Mouse (Mus musculus): ENCODE measurements around the gene Runx1. TPM values are rescaled to one million over a fixed set of nuclear protein-coding genes. Genes with fewer than 3 reads are reported as not detected.

Gene Runx1
- polyA plus RNA-seq, 1 experiment = not detected

DNA sequence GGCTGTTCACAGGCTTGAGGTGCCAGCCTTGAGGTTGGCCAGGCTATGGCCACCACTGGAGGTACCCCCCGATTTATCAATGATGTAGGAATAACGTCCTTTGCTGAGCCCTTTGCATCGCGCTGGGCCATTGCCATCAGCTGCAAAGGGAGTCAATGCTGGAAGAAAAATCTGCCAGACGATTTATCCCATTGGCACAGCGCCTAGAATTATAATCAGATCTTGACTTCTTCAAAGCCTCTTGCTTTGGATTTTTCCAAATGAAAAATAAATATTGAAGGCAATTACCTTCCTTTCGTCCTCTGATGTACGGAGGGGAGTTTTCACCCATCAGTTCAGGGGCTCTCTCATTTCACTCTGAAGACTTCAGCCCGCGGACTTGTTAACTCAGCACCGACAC is 260.7 kb downstream of the Runx1 start:
- no peak overlapping the region for H3K4me3 ChIP-seq (ENCODE audit: insufficient read depth, low read depth, low read length)
- 35% methylated on average over 11 of the region's 11 CpGs for WGBS
- no peak overlapping the region for H3K27ac ChIP-seq (ENCODE audit: insufficient read depth, low read depth, low read length)
- H3K4me1 ChIP-seq (ENCODE audit: control insufficient read depth, insufficient read depth, low read length) = no peaks in the 10 kb centered on the region
- TF ChIP-seq POLR2A (IDR thresholded peaks at IDR 0.05; ENCODE audit: insufficient read depth, low read depth, low read length) (no peak), CTCF (IDR thresholded peaks at IDR 0.05; ENCODE audit: insufficient read depth, low read depth, low read length) (no peak)

DNA sequence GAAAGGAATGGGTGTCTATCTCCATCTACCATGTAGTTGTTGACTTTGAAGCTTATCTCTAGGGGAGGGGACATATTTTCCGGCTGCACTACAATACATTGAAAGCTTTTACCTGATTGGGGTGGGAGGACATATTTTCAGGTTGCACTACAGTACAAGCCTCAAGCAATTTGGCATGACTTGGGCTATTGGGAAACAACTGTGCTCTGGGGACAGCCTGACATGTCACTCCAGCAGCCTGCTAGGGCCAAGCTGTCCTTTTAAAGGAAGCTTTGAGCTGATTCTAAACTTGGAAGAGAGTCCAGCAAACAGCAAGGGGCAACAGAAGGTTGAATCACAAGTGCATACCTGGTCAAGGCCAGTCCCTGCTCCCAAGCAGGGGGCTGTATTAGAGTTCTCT is 270.9 kb downstream of the Runx1 start:
- 100% methylated on average over 1 of the region's 1 CpGs for WGBS
- no peak for TF ChIP-seq CTCF (IDR thresholded peaks at IDR 0.05; ENCODE audit: insufficient read depth, low read depth, low read length)
- no peak for TF ChIP-seq POLR2A (IDR thresholded peaks at IDR 0.05; ENCODE audit: insufficient read depth, low read depth, low read length)
- no peak overlapping the region for H3K27ac ChIP-seq (ENCODE audit: insufficient read depth, low read depth, low read length)
- no peaks in the 10 kb centered on the region for H3K4me1 ChIP-seq (ENCODE audit: control insufficient read depth, insufficient read depth, low read length)
- no peak overlapping the region for H3K4me3 ChIP-seq (ENCODE audit: insufficient read depth, low read depth, low read length)

GRCm38 (mm10) chr16:92552858-92553257 is 273.1 kb downstream of the Runx1 start:
- WGBS = 84% methylated on average over 11 of the region's 11 CpGs
- TF ChIP-seq CTCF (IDR thresholded peaks at IDR 0.05; ENCODE audit: insufficient read depth, low read depth, low read length) (no peak), POLR2A (IDR thresholded peaks at IDR 0.05; ENCODE audit: insufficient read depth, low read depth, low read length) (no peak)
- Histone ChIP-seq H3K27ac (ENCODE audit: insufficient read depth, low read depth, low read length) (no peak overlapping the region), H3K4me1 (ENCODE audit: control insufficient read depth, insufficient read depth, low read length) (no peaks in the 10 kb centered on the region), H3K4me3 (ENCODE audit: insufficient read depth, low read depth, low read length) (no peak overlapping the region)

GRCm38 (mm10) chr16:92552106-92552382 is 273.9 kb downstream of the Runx1 start:
- 70% methylated on average over 9 of the region's 9 CpGs for WGBS
- H3K27ac ChIP-seq (ENCODE audit: insufficient read depth, low read depth, low read length) = no peak overlapping the region
- TF ChIP-seq POLR2A (IDR thresholded peaks at IDR 0.05; ENCODE audit: insufficient read depth, low read depth, low read length) (no peak), CTCF (IDR thresholded peaks at IDR 0.05; ENCODE audit: insufficient read depth, low read depth, low read length) (no peak)
- H3K4me1 ChIP-seq (ENCODE audit: control insufficient read depth, insufficient read depth, low read length) = no peaks in the 10 kb centered on the region
- no peak overlapping the region for H3K4me3 ChIP-seq (ENCODE audit: insufficient read depth, low read depth, low read length)

Data from olfactory bulb, adult 2 months (tissue).